Mouse (Mus musculus): ENCODE data around the gene Ccdc39. TPM values are rescaled to one million over a fixed set of nuclear protein-coding genes. Genes with fewer than 3 reads are reported as not detected.

Ccdc39 gene
- polyA plus RNA-seq, 1 experiment from 2014 or later, result 9.3 TPM

Other genes with a start within 250 kb of the Ccdc39 start
- gene Ttc14, start 44.5 kb downstream of the Ccdc39 start, polyA plus RNA-seq (2015; fragmentation: Nextera tagmentation; extraction: Ambion mirVana), result 61.0 and 63.6 TPM in 2 replicates
- 49.0 and 51.1 TPM in 2 replicates for gene Fxr1, start 175.6 kb upstream of the Ccdc39 start, polyA plus RNA-seq (2015; fragmentation: Nextera tagmentation; extraction: Ambion mirVana)
- 122 and 124 TPM in 2 replicates for gene Dnajc19, start 237.0 kb upstream of the Ccdc39 start, polyA plus RNA-seq (2015; fragmentation: Nextera tagmentation; extraction: Ambion mirVana)

Measured in lung, embryonic 15.5 days (tissue).